Mouse (Mus musculus) ES-E14 (cell line): ENCODE data around the gene Tmem141. TPM values are rescaled to one million over a fixed set of nuclear protein-coding genes. Genes with fewer than 3 reads are reported as not detected.

ENCODE experiments used
- DNase-seq: peaks from one replicate; pipeline ENCODE4 v3.0.0-alpha.2; 2013; ENCODE audit warnings: low read depth, low spot score
- H3K27ac ChIP-seq: 2 replicates; pipeline ENCODE4 v1.5.1; 2012; ENCODE audit warnings: low read depth, mild to moderate bottlenecking, low read length, moderate library complexity, mixed read lengths; ENCODE audit not compliant: poor library complexity, insufficient read depth, severe bottlenecking
- H3K36me3 ChIP-seq: 2 replicates; pipeline ENCODE4 v1.6.1; 2012; ENCODE audit warnings: mild to moderate bottlenecking, low read length, moderate library complexity, mixed read lengths; ENCODE audit not compliant: control insufficient read depth, poor library complexity, insufficient read depth, severe bottlenecking
- H3K4me1 ChIP-seq, 2 experiments: fragments of 150-350 bp in 1 of 2; sonication (generic) in 1 of 2; 2 replicates each; pipeline ENCODE4 v1.6.1; 2012; ENCODE audit warnings: low read length in 2 of 2, mild to moderate bottlenecking in 1 of 2, mixed read lengths in 1 of 2; ENCODE audit not compliant: control insufficient read depth in 2 of 2, insufficient read depth in 2 of 2, poor library complexity in 1 of 2
- H3K4me3 ChIP-seq, 2 experiments: fragments of 150-350 bp in 1 of 2; sonication (generic) in 1 of 2; 2 replicates each; pipeline ENCODE4 v1.5.1; 2012; ENCODE audit warnings: low read length in 2 of 2, low read depth in 1 of 2, mild to moderate bottlenecking in 1 of 2, mixed read lengths in 1 of 2; ENCODE audit not compliant: insufficient read depth in 1 of 2, poor library complexity in 1 of 2, severe bottlenecking in 1 of 2
- H3K9ac ChIP-seq: 2 replicates; pipeline ENCODE4 v1.6.1; 2012; ENCODE audit warnings: low read depth, mild to moderate bottlenecking, low read length, mixed read lengths; ENCODE audit not compliant: poor library complexity, insufficient read depth, severe bottlenecking
- H3K9me3 ChIP-seq: fragments of 150-350 bp; sonication (generic); 2 replicates; pipeline ENCODE4 v1.6.1; 2012; ENCODE audit warnings: low read depth, mild to moderate bottlenecking, low read length; ENCODE audit not compliant: control insufficient read depth, insufficient read depth
- CHD2 ChIP-seq: IDR thresholded peaks from 2 replicates; pipeline ENCODE4 v1.6.1; 2014; ENCODE audit warnings: mild to moderate bottlenecking, low read depth, low read length, inconsistent platforms
- HCFC1 ChIP-seq: IDR thresholded peaks from 2 replicates; pipeline ENCODE4 v1.6.1; 2012; ENCODE audit warnings: low read length, inconsistent platforms, borderline replicate concordance; ENCODE audit not compliant: insufficient read depth
- MAFK ChIP-seq: IDR thresholded peaks from 2 replicates; pipeline ENCODE4 v1.6.1; 2014; ENCODE audit warnings: mild to moderate bottlenecking, low read depth, low read length, inconsistent platforms; ENCODE audit not compliant: insufficient read depth
- ZC3H11A ChIP-seq: IDR thresholded peaks from 2 replicates; pipeline ENCODE4 v1.6.1; 2012; ENCODE audit warnings: low read depth, mild to moderate bottlenecking, inconsistent platforms, low read length, borderline replicate concordance
- ZNF384 ChIP-seq: IDR thresholded peaks from 2 replicates; pipeline ENCODE4 v1.6.1; 2012; ENCODE audit warnings: low read depth, low read length, inconsistent platforms
- in situ Hi-C, 2 experiments: fragments of 600-800 bp; cut with MboI; formaldehyde crosslinking; loops; one replicate each; pipeline ENCODE4 v1.15.1; 2025; ENCODE audit warnings: low sequenced_read_pairs in 2 of 2, inconsistent platforms in 1 of 2; ENCODE audit not compliant: unreplicated experiment in 2 of 2
- total RNA-seq: library from RNA; depleted of rRNA; stranded (reverse); fragments of 300-350 nt; gene quantifications from 2 replicates; pipeline ENCODE4 v1.2.3, GENCODE M21; 2012; rRNA removed

Gene Tmem141
- total RNA-seq, 1 experiment, result 6.7 TPM

DNA sequence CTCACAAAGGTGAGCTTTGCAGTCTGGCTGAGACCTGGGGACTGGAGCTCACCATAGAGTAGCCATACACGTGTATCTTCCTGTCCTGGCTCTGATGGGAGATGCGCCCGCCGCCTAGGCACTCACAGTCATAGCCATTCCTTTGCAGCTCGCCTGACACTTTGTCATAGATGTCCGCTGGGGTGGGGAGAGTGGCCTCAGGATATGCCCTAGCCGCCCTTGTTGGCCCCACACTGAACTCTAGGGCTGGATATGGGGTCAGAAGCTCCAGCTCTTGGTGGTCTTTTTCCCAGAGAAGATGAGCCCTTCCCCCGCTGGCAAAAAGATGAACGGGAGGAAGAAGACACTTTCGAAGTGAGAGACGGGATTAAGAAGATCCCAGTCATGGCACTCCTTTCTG lies 47.7 kb downstream of the Tmem141 start:
- Histone ChIP-seq H3K9ac (peak overlapping the region; percentile 39; the same call in 1 of the 2 replicates), H3K9me3 (no peaks in the 10 kb centered on the region), H3K36me3 (peaks cover 10% of the 10 kb centered on the region; the same call in 1 of the 2 replicates), H3K4me1 (peaks cover 0 to 28% of the 10 kb centered on the region in 2 experiments; a peak in 2 of 4 replicates), H3K4me3 (peak overlapping the region; percentile 81 to 94), H3K27ac (no peak overlapping the region)
- no peak for DNase-seq
- in situ Hi-C loops, result no loop called here
- TF ChIP-seq CHD2, result no peak
- TF ChIP-seq HCFC1, result no peak
- no peak for TF ChIP-seq ZNF384
- no peak for TF ChIP-seq MAFK
- TF ChIP-seq ZC3H11A, result no peak

GRCm38 (mm10) chr2:25573068-25573467 lies 48.7 kb downstream of the Tmem141 start:
- H3K9me3 ChIP-seq, result no peaks in the 10 kb centered on the region
- peaks cover 0 to 28% of the 10 kb centered on the region in 2 experiments; a peak in 1 of 4 replicates for H3K4me1 ChIP-seq
- no peak overlapping the region for H3K4me3 ChIP-seq
- in situ Hi-C loops, result no loop called here
- no peak for DNase-seq
- no peak for TF ChIP-seq CHD2
- no peak for TF ChIP-seq ZNF384
- no peak for TF ChIP-seq ZC3H11A
- TF ChIP-seq HCFC1, result no peak
- no peak for TF ChIP-seq MAFK
- no peak overlapping the region for H3K9ac ChIP-seq
- no peak overlapping the region for H3K27ac ChIP-seq
- peaks cover 11% of the 10 kb centered on the region; the same call in 1 of the 2 replicates for H3K36me3 ChIP-seq

- in situ Hi-C loops, result no loop called here
- H3K36me3 ChIP-seq, result peaks cover 11% of the 10 kb centered on the region; the same call in 1 of the 2 replicates
- TF ChIP-seq ZC3H11A (no peak), ZNF384 (no peak)
These were observed 50.6 kb downstream of the Tmem141 start for GRCm38 (mm10) chr2:25571221-25571620.

More at GRCm38 (mm10) chr2:25571221-25571620, 50.6 kb downstream of the Tmem141 start:
- H3K4me1 ChIP-seq, result peaks cover 0 to 14% of the 10 kb centered on the region in 2 experiments; a peak in 1 of 4 replicates
- H3K27ac ChIP-seq, result no peak overlapping the region
- DNase-seq, result no peak
- H3K4me3 ChIP-seq, result no peak overlapping the region
- H3K9ac ChIP-seq, result no peak overlapping the region
- H3K9me3 ChIP-seq, result no peaks in the 10 kb centered on the region

Other genes with a start within 250 kb of the Tmem141 start
- 34.4 and 53.8 TPM in 2 replicates for gene Sapcd2, start 249.7 kb downstream of the Tmem141 start, total RNA-seq
- gene Entpd2, start 226.1 kb downstream of the Tmem141 start, total RNA-seq, result 0.76 and 2.4 TPM in 2 replicates
- gene Npdc1, start 222.7 kb downstream of the Tmem141 start, total RNA-seq, result 28.3 and 43.8 TPM in 2 replicates
- gene Fut7, start 198.7 kb downstream of the Tmem141 start, total RNA-seq, result 0.37 TPM in 1 of 2 replicates, not detected in the other
- 12.6 and 21.9 TPM in 2 replicates for gene Abca2, start 193.3 kb downstream of the Tmem141 start, total RNA-seq
- 0.32 and 1.5 TPM in 2 replicates for gene Clic3, start 165.2 kb downstream of the Tmem141 start, total RNA-seq
- 4.8 and 7.2 TPM in 2 replicates for gene Paxx, start 160.9 kb downstream of the Tmem141 start, total RNA-seq
- gene Ptgds, start 152.0 kb downstream of the Tmem141 start, total RNA-seq, result 0.98 and 1.3 TPM in 2 replicates
- gene Lcn12, start 128.1 kb downstream of the Tmem141 start, total RNA-seq, result not detected in 2 replicates
- gene Fbxw5, start 121.3 kb downstream of the Tmem141 start, total RNA-seq, result 24.5 and 33.3 TPM in 2 replicates
- 2.1 and 4.7 TPM in 2 replicates for gene C8g, start 120.3 kb downstream of the Tmem141 start, total RNA-seq
- 7.9 and 9.1 TPM in 2 replicates for gene Traf2, start 75.1 kb downstream of the Tmem141 start, total RNA-seq
- gene Edf1, start 64.2 kb downstream of the Tmem141 start, total RNA-seq, result 142 and 179 TPM in 2 replicates
- gene Mamdc4, start 47.2 kb downstream of the Tmem141 start, total RNA-seq, result 4.1 and 9.7 TPM in 2 replicates
- gene Phpt1, start 46.8 kb downstream of the Tmem141 start, total RNA-seq, result 29.9 and 39.4 TPM in 2 replicates
- 0.36 and 1.2 TPM in 2 replicates for gene Ajm1, start 40.2 kb downstream of the Tmem141 start, total RNA-seq
- gene Rabl6, start 13.5 kb downstream of the Tmem141 start, total RNA-seq, result 45.8 and 62.1 TPM in 2 replicates
- gene Ccdc183, start 4.3 kb downstream of the Tmem141 start, total RNA-seq, result 0.04 TPM in 1 of 2 replicates, not detected in the other
- gene Fcna, start 6.0 kb upstream of the Tmem141 start, total RNA-seq, result not detected in 2 replicates
- gene Lcn8, start 31.1 kb upstream of the Tmem141 start, total RNA-seq, result not detected in 2 replicates
- gene Lcn5, start 35.9 kb upstream of the Tmem141 start, total RNA-seq, result not detected in 2 replicates
- gene Lcn6, start 54.8 kb upstream of the Tmem141 start, total RNA-seq, result not detected in 2 replicates
- not detected in 2 replicates for gene Lcn10, start 60.7 kb upstream of the Tmem141 start, total RNA-seq
- not detected in 2 replicates for gene Obp2a, start 78.0 kb upstream of the Tmem141 start, total RNA-seq
- gene Bmyc, start 84.7 kb upstream of the Tmem141 start, total RNA-seq, result 8.2 and 13.0 TPM in 2 replicates
- gene Obp2b, start 115.0 kb upstream of the Tmem141 start, total RNA-seq, result not detected in 2 replicates
- gene Lcn3, start 143.6 kb upstream of the Tmem141 start, total RNA-seq, result not detected in 2 replicates
- gene Lcn11, start 155.0 kb upstream of the Tmem141 start, total RNA-seq, result not detected in 2 replicates
- gene Gm13539, start 160.3 kb upstream of the Tmem141 start, total RNA-seq, result not detected in 2 replicates
- not detected in 2 replicates for gene Glt6d1, start 193.8 kb upstream of the Tmem141 start, total RNA-seq
- gene Lcn9, start 201.1 kb upstream of the Tmem141 start, total RNA-seq, result not detected in 2 replicates
- 0.16 and 0.22 TPM in 2 replicates for gene Sohlh1, start 225.2 kb upstream of the Tmem141 start, total RNA-seq
- 2.0 and 3.0 TPM in 2 replicates for gene Kcnt1, start 241.7 kb upstream of the Tmem141 start, total RNA-seq